Mouse (Mus musculus): ENCODE results near the gene Il10rb.

The Il10rb gene

DNA sequence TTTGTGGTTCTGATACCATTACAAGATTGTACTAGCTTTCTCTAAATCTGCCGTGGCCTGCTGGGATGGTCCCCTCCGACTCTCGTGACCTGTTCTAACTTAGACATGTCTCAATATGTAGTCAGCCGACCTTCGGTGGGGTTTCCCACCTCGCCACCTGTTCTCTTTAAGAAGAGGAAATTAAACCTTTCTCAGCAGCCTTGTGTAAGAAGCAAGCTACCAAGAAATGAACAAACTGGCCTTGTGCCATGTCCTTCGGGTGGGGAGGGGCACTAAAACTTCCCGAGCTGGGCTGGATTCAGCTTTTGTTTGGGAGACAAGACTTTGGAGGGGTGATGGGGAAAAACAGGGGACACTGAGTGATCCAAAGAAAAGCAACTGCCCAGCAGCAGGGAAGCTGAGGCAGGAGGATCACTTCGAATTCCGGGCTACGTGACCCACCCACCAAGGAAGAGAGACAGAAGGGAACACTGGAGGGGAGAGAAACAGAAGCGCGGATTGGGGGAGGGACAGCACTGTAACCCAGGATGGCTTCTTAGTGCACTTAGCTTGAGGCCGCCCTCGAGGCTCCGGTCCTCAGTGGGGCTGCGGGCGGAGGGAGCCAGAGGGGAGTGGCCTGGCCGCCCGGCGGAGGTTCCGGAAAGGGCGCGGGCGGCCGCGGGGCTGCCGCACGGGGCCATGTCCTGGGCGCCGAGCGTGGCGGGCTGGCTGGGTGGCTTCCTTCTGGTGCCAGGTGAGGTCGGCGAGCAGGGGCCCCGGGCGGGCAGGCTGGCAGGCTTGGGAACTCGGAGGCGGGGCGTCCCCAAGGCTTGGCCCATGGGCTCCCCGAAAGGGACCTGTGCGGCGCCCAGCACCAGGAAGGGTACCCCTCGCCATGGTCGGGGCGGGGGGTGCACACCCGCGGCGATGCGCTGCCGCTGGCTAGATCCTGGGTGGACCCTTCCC, at the start of gene Il10rb:
Gene Il10rb, plus strand, starts transcription at position 525 of the 945 bp plus-strand sequence.
- peak; percentile 22 for DNase-seq

GRCm38 (mm10) chr16:91356760-91357525, 49.0 kb upstream of the Il10rb start:
- DNase-seq: no peak

DNA sequence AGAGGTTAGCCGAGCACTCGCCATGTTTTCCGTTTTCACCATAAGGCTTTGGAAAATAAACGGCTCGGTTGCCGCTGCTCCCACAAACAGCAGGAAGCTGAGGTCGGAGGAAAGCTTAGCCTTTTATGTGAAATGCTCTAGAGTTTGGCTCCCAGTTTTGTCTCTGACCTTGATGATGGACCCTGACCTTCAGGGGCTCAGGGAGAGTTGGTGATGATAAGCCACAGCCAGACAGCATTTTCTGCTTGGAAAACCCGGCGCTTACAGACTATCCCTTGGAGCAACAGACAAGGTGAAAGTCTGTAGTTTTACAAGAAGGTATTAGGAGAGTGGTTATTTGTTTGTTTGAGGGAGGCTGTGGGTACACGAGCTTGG, 48.5 kb upstream of the Il10rb start:
- no peak for DNase-seq

GRCm38 (mm10) chr16:91358555-91358954, 47.4 kb upstream of the Il10rb start:
- peak; percentile 36 for DNase-seq

GRCm38 (mm10) chr16:91359531-91359930, 46.4 kb upstream of the Il10rb start:
- no peak for DNase-seq

DNA sequence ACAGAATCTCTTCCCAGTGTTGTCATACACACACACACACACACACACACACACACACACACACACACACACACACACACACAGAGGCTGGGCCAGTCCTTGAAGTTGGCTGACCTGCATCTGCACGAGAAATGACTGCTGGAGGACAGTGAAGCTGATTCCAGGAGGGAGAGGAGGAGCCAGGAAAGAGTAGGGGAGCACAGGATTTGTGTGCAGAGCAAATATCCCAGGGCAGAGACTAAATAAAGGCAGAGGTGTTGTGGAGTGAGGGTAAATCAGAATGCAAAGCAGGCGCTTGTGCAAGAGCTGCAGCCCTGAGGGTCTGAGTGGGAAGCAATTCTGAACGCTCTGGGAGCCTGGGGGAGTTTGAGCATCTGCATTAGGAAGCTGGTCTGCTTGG, 45.8 kb upstream of the Il10rb start:
- DNase-seq: no peak

DNA sequence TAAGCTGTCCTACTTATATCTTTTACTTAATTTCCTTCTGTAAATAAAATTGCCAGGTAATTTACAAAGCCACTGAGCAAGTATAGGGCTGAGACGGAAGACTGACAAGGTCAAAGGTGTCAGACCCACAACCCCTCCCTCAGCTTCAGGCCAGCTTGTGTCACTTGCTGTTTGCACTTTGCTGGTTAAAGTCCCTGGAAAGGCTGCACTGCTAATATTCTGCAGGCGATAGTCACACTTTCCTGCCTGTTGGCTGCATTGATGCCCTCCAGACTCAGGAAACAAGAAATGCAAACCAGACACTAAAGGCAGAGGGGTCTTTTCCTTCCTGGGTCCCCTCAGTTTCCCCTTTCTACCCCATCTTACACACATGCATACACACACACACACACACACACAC, 44.0 kb upstream of the Il10rb start:
- no peak for DNase-seq

GRCm38 (mm10) chr16:91362616-91363272, 43.2 kb upstream of the Il10rb start:
- DNase-seq: no peak

GRCm38 (mm10) chr16:91363483-91363882, 42.5 kb upstream of the Il10rb start:
- DNase-seq: no peak

DNA sequence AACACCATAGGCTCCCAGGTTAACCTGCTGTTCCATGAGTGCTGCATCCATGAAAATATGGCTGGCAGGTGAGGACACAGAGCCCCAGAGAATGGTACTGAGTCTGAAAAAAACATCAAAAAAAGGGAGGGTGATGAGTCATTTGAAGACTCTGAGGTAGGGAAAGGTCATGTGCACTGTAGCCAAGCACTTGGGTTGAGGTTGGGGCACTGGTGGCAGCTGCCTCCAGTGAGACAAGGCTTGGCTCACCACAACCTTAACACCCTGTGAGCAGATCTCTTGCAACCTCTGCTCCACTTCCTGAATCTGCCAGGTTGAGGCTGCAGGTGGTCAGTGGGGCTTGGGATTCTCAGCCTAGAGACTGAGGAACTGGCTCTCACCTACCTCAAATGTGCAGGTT, 39.4 kb upstream of the Il10rb start:
- DNase-seq: no peak

- no peak for DNase-seq
Observed at GRCm38 (mm10) chr16:91367066-91367465, 38.9 kb upstream of the Il10rb start.

DNA sequence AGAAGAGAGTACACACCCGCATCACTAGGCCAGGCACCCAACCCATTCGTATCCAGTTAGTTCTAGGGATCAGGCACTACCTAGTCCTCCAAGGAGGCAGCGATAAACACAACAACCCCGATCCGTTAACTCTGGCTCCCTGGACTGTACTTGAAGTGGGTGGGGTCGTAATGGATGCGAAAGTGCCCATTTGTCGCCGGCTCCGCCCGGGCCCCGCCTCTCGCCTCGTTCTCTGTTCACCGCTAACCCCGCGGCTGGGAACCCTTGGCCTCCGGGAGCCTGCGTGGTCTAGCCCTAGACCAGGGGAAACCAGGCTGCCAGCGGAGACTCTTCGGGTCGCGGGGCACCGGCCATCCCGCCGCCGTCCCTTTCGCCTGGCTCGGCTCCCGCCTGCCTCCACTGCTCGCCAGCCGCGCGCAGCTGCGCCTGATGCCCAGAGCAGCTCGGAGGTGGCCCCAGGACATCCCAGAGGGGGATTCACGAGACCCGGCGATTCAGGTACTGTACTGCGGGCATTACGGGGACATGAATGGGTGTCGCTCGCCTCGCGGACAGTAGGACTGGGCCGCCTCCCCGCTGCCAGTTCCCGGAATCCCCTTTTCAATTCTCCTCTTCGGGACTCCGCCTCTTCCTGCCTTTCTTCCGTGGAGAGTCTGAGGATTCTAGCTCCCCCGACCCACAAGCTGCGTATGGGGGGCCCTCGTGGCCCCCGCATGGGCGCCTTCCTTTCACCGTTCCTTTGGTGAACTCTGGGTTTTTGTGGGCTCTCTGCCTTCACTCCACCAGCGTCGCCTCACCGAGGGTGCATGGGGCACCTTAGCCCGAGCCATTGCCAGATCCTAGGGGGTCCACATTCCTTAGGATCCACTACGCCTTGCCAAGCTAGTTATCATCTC, 33.1 kb upstream of the Il10rb start, which contains the start of gene Ifnar2:
Gene Ifnar2, plus strand, starts transcription at position 207 of the 896 bp plus-strand sequence.
- DNase-seq: peak; percentile 80

DNA sequence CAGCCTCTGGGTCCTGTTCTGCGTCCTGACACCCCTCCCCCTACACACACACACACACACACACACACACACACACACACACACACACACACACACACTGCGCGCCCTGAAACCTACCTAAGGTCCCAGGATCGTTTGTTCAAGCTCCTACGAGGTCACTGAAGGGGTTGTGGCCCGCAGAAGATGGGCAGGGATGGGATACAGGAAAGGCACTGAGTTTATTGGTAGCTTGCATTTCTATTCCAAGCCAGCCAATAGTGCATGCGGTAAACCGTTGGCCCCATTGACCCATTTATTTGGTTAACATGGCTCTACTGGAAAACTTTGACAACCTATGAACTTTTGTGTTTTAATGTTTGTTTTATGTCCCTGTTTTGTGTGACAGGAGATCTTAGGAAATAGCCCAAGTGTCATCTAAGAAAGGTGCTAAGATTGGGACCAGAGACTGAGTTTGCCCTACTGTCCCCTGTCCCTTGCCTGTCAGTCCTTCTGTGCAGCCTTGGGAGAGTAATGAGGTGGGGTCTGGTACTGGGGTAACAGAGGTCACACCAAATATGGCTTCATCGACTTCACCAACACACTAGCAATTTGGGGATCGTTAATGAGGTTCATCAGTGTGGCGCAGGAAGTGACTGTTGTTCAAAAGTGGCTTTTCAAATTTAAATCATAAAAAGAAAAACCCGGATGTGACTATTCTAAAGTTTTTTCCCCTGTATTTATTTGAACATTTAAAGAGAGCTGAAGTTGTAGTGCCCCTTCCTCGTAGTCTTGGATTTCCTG, 32.3 kb upstream of the Il10rb start:
- no peak for DNase-seq

DNA sequence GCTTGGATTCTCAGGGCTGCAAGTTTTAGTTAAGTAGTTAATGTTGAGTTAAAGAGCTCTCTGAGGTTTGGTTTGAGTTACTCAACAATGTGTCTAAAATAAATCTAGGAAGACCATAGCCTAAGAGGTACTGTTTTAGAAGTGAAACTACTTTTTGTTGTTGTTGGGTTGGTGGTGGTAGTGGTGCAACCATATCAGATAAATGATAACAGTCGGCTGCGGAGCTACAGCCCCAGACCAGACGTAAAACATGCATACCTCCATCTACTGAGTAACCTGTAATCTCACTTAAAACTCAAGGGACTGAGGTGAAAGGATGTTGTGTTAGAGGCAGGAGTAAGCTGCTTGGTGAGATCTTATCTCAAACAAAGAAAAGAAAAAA, 31.7 kb upstream of the Il10rb start:
- DNase-seq: no peak

- DNase-seq: no peak
Observed at GRCm38 (mm10) chr16:91376701-91377100, 29.3 kb upstream of the Il10rb start.

DNA sequence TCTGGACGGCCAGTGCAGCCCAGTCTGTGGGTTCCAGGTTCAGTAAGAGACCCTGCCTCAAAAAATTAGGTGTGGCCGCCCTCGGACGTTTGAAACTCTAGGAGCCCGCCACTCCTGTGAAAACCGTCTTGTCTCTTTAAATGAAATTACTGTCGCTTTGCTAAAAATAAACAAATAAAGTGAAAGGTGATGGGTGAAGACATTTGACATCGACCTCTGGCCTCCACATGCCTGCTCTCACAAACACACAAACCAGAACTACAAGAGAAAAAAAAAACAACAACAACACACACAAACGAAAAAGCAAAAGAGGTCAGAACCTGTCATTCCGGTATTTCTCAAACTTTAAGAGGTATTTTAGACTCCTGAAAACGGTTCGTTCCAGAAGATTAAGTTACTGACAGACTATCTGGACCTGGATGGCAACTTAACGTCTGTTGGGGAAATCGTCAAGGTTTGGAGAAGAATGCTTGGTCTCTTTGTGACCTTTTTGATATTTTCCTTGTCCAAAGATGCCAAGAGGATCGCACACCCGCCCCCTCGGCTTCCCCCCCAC, 27.5 kb upstream of the Il10rb start:
- no peak for DNase-seq

DNA sequence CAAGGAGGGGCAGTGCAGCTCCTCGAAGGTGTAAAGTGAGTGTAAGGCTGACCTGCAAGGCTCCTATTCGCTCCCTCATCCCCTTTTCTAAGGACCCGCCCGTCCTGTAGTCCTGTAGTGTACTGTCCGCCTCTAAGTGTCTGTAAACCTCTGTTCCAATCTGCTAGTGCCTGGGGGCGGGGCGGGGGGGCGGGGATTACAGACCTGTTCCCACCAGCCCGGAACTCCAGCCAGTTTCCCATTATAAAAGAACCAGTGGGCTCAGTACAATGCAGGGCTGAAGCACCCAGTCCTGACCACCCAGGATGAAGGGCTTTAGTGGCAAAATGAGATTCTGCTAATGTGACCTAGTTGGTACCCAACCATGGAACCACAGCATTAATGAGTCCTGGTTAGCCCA, 27.0 kb upstream of the Il10rb start:
- no peak for DNase-seq

- no peak for DNase-seq
Observed at GRCm38 (mm10) chr16:91379412-91379811, 26.6 kb upstream of the Il10rb start.

DNA sequence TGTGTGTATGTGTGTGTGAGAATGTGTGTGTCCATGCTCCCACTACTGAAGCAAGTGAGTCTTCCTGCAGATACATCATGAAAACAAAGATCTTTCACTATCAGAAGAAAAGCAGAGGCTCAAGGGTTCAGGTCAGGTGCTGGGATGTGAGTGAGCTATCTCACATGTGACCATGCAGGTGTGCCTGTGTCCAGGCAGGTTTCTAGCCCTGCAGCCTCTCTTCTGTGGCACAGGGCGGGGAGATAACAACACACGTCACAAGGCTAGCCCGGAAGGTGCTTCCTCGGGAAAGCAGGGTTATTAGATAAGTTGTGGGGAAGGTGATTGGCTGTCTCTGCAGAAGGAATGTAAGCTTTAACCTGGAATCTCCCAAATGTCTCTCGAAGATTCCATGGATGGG, 25.8 kb upstream of the Il10rb start:
- DNase-seq: no peak

DNA sequence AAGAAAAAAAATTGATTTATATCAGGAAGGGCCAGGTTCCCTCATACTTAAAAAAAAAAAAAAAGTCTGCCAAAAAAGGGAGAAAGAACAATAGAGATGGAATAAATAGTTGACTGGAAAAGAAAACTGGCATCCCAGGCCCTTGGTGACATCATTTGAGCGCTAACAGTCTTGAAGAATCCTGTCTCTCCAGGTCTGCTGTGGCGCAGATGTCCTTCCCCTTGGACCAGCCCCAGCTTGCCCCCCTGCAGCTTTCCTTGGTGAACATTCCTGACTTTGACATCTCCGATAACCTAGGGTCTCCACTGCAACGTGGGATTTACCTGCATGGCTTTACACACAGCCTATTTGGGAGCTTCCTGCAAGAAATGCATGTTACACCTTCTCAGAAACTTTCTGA, 24.4 kb upstream of the Il10rb start:
- DNase-seq: no peak

GRCm38 (mm10) chr16:91382261-91382790, 23.6 kb upstream of the Il10rb start:
- DNase-seq: no peak
